Mouse (Mus musculus) midbrain, embryonic 15.5 days (tissue): ENCODE data around the gene Kcns1. TPM values are rescaled to one million over a fixed set of nuclear protein-coding genes. Genes with fewer than 3 reads are reported as not detected.

Experiments
- polyA plus RNA-seq: library from polyadenylated mRNA; unstranded; fragments of >200 nt; fragmentation: Nextera tagmentation; extraction: Ambion mirVana; gene quantifications from 2 replicates; pipeline ENCODE4 v1.2.1, GENCODE M21; 2015

Kcns1 gene
- polyA plus RNA-seq, 1 experiment from 2014 or later = 1.3 TPM

Other genes starting within 250 kb of the Kcns1 start
- 481 and 500 TPM in 2 replicates for gene Ywhab, start 176.2 kb downstream of the Kcns1 start, polyA plus RNA-seq
- gene Pabpc1l, start 145.7 kb downstream of the Kcns1 start, polyA plus RNA-seq = 2.2 and 2.4 TPM in 2 replicates
- gene Stk4, start 100.8 kb downstream of the Kcns1 start, polyA plus RNA-seq = 19.6 and 21.1 TPM in 2 replicates
- gene Tomm34, start 99.9 kb downstream of the Kcns1 start, polyA plus RNA-seq = 52.9 and 53.4 TPM in 2 replicates
- gene Wfdc5, start 11.6 kb upstream of the Kcns1 start, polyA plus RNA-seq = not detected in 2 replicates
- not detected in 2 replicates for gene Wfdc12, start 19.5 kb upstream of the Kcns1 start, polyA plus RNA-seq
- gene Wfdc15a, start 29.0 kb upstream of the Kcns1 start, polyA plus RNA-seq = not detected in 2 replicates
- gene Wfdc15b, start 50.5 kb upstream of the Kcns1 start, polyA plus RNA-seq = not detected in 2 replicates
- not detected in 2 replicates for gene Svs2, start 67.4 kb upstream of the Kcns1 start, polyA plus RNA-seq
- gene Svs3b, start 85.5 kb upstream of the Kcns1 start, polyA plus RNA-seq = not detected in 2 replicates
- gene Svs4, start 107.3 kb upstream of the Kcns1 start, polyA plus RNA-seq = not detected in 2 replicates
- not detected in 2 replicates for gene Svs3a, start 118.2 kb upstream of the Kcns1 start, polyA plus RNA-seq
- gene Svs6, start 145.6 kb upstream of the Kcns1 start, polyA plus RNA-seq = not detected in 2 replicates
- gene Svs5, start 161.6 kb upstream of the Kcns1 start, polyA plus RNA-seq = not detected in 2 replicates
- gene Slpi, start 218.0 kb upstream of the Kcns1 start, polyA plus RNA-seq = not detected in 2 replicates
- gene Rbpjl, start 232.0 kb upstream of the Kcns1 start, polyA plus RNA-seq = 0.05 TPM in 1 of 2 replicates, not detected in the other
- 0.65 and 0.89 TPM in 2 replicates for gene Matn4, start 234.0 kb upstream of the Kcns1 start, polyA plus RNA-seq